Mouse (Mus musculus) adipocyte (in vitro differentiated cells): ENCODE measurements around the gene Spata32.

ENCODE experiments used
- DNase-seq: peaks from one replicate; pipeline ENCODE4 v3.0.0-alpha.2; 2016; ENCODE audit warnings: low spot score

Gene Spata32

DNA sequence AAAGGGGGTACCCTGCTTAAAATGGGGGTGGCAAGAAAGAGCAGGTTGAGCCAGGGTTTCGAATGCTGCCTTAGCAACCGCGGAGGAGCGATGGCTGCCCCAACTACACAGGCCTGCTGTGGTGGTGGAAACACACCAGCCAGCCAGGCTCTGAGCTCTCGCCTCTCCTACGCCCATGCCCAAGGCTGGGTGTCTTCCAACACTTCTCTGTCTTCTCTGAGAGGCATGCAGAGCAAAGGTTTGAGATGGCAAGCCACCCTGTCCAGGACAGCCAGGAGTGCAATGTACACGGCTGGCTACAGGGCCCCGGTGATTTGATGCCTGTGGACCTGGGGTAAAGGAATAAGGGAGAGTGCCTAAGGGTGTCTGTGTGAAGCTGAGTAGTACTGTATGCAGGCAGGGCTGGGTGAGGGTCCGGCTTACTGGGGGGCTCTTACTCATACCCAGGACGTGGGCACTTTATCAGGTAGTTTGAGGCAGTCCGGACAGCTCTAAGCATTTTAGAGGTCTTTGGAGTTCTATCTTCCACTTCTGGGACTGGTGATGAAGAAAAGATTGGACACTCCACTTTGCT is 44.4 kb downstream of the Spata32 start:
- peak; percentile 52 for DNase-seq

DNA sequence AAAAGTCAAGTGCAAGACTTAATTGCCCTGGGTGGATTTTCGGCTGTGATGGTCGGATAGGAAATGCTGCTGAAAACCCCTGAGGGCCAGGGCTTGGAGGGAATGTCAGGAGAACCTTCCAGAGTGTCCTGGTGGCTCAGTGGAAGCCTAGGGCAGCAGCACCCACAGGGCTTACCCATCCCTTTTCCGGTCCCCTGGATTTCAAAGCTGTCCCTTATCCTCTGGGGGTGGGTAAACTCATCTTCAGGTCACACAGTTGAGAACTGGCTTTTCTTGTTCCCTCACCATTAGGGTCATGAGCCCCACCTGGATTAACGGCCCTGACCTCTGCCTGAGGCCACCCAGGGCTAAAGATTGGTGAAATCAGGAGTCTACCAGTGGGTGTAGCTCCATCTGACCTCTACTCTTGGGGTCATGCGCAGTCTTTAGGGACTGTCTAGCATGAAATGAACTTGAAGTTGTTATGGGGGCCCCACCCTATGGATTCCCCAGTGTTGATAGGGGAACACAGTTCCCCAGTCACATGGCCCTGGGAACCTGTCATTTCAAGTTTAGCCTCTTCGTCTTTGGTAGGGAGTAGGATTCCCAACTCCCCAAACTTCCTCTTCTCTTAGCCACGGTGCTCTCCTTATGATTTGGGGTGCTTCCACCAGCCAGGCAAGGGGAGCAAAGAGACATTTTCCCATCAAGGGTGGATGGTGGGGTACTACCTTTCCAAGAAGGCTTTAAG is 45.0 kb downstream of the Spata32 start:
- no peak for DNase-seq

DNA sequence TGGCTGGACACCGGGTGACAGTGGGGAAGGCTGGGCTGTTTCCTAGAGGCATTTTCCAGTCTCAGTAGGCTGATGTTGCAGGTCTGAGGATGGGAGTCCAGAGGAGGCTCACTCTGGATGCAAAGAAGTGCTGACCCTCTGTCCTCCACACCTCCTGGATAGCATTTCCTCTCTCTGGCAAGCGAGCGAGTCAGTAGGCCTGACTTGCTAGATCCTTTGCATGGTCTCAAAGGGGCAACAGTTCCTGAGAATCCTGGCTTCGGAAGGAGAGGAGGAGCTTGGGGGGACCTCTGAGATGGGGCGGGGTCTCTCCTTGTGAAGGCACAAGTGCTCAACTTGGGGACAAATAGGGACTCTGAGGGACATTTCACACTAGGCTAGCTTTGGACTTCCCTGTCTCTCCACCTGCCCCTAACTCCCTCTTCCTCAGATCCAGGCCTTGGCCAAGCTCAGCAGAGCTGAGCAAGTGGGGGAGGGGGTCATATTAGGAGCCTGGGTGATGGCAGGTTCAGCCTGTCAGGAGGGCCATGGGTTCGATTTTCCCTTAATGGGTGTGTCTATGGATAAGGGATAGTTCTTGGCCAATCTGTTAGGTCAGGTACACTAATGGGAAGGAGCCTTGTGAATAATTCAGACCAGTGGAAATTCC is 45.7 kb downstream of the Spata32 start:
- no peak for DNase-seq

- DNase-seq = no peak
Observed at GRCm38 (mm10) chr11:103171703-103172391, 46.4 kb downstream of the Spata32 start.

DNA sequence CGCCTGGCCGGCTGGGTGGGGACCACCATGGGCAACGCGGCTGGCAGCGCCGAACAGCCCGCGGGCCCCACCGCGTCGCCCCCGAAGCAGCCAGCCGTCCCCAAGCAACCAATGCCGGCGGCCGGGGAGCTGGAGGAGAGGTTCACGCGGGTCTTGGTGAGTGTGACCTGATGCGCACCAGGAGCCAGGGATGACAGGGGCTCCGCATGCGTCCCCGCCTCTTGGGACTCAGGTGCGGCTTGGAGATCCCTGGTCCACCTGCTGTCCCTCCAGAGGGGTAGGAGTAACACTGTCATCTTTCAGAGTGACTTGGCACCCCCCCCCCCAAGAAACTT is 47.0 kb downstream of the Spata32 start:
- no peak for DNase-seq

DNA sequence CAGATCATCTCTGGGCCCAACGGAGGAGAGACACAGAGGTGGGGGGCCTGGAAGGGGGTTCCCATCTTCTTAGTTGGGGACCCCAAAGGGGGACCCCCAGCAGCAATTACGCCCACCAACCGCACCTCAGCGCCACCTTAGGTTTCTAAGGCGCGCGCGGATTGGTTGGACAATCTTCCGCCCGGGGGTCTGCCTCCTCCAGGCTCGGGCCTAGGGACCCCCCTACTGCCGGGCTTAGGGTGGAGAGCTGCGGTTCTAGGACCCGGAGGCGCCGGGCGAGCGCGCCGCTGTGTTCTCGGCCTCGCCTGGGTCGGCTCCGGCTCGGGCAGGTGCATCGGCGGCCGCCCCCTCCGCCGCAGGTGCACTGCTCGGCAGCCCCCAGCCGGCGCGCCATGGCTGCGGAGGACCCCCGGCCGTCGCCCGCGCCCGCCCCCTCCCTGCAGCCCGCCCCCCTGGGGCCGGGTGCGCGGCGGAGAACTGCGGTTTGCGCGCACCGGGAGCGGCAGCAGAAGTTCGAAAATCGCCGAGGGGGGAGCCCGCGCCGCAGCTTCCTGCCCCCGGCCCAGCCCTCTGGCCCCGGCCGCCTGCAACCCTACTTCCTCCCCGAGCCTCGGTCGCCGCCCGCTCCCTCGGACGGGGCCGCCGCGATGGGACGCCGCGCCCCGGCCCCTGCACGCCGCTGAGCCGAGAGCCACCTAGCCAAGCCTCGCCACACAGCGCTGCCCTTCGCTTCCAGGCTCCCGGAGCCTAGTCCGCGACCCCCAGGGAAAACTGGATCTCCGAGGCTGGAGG is 47.5 kb downstream of the Spata32 start, which contains the start of gene Fmnl1:
TSS of gene Fmnl1 (plus strand) at position 614 of the 792 bp plus-strand sequence.
- DNase-seq = no peak

- DNase-seq = no peak
Observed at GRCm38 (mm10) chr11:103170111-103170493, 48.1 kb downstream of the Spata32 start.

DNA sequence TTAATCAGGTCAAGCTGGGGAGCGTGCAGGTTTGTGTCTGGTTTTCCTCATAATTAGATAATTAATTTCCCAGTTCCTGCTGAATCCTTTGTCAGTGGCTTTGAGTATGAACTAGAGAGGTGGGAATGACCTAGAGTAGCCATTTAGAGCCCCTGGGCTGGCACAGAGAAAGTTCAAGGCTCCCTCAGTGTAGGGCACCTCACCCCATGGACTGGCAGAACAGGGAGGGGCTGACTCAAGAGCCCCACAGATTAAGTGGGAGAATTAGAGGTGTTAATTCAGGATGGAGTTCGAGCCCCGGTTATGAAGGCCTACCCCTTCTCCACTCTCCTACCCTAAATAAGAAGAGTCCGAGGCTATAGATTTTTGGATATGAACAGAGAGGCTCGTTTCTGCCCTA is 48.6 kb downstream of the Spata32 start:
- no peak for DNase-seq

DNA sequence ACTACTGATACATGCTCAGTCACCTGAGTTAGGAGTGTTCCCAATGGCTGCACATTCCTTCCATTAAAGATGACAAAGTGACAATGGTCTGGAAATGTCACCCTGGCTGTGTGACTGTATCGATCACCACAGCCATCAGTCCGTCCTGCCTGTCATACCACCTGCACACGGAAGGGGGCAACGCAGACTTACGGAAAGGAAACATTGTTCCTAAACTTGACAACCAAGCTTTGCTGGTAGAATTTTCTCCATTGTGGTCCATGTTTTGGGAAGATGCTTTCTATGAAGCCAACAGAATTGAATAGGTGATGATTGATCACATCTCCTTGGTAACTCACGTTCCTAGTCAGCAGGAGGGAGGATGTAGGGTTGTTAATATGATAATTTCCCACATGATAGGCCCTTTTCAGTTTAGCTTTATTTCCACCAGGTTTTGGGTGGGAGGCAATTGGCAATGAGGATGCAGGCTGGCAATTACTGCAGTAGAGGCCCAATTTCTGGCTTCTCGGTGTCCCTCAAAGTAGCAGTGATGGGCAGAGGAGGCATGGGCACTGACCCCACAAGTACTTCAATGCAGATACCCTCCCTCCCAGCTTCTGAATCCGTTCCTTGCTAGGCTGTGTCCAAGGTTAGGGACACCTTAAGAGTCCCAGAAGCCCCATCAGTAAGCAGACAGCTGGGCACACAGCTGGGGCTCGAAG is 49.4 kb downstream of the Spata32 start:
- DNase-seq = peak; percentile 80

GRCm38 (mm10) chr11:103164391-103164790 is 53.8 kb downstream of the Spata32 start:
- DNase-seq = no peak

DNA sequence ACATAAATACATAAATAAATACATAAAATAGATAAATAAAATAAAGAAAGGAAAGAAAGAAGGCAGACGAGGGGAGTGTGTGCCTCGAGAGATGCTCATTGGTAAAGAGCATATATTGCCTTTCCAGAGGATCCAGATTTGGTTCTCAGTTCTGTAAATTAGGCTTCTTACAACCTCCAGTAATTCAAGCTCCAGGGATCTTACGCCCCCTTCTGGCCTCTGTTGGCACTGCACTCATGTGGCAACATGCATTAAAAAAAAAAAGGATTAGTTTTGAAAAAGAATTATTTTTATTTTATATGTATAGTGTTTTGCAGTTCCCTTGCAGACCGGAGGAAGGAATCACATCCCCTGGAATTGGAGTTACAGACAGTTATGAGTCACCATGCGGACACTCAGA is 56.1 kb downstream of the Spata32 start:
- DNase-seq = peak; percentile 42

GRCm38 (mm10) chr11:103161449-103161848 is 56.8 kb downstream of the Spata32 start:
- no peak for DNase-seq

GRCm38 (mm10) chr11:103160738-103161137 is 57.5 kb downstream of the Spata32 start:
- DNase-seq = peak; percentile 45

DNA sequence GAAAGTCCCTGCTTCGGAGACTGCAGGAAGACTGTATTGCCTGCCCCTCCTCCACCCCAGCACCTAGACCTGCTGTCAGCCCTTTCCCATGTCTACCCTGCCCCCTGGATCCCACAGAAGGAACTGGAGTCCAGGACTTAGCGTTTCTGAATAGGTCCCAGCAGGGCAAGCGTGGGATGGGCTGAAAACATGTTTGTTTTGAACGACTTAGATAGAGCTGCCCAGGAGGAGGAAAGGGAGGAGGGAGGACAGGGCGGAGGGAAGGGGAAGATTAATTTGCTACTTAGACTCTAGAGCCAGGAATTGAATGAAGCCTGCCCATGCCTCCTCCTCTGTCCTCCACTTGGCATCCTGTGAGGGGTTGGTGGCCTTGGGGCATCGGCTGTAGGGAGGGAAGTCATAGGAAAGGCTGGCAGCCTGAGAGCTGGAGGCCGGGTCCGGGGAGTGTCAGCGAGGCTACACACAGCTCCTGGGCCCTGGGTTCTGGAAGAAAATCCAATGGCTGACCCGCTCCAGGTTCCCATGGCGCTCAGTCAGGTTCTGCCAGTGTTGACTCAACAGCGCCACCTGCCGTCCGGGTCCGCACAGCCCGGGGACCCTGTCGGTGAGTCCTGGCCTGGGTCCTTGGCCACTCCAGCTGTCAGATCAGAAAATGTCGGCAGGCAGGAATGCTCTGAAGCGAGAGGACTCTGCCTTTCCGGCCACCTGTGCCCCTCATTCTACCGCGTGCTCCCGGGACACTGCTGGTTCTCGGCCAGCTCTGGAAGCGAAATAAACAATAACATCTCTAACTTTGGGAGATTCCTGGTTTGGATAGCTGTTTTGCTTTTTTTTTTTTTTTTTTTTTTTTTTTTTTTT is 59.4 kb downstream of the Spata32 start:
- peak; percentile 97 for DNase-seq
